Mouse (Mus musculus) heart, adult 11 months (tissue): ENCODE results near the gene Pdcd6ip.
A peak's percentile ranks its signal among the peaks of the same experiment; 100 is the strongest.

Experiments
- DNase-seq: peaks from one replicate; pipeline ENCODE4 v3.0.0; 2022

Gene Pdcd6ip

GRCm38 (mm10) chr9:113701441-113702160 is 6.5 kb downstream of the Pdcd6ip start:
- peak; percentile 60 for DNase-seq

GRCm38 (mm10) chr9:113687461-113687860 is 20.6 kb downstream of the Pdcd6ip start:
- DNase-seq: peak; percentile 57

GRCm38 (mm10) chr9:113673721-113674120 is 34.3 kb downstream of the Pdcd6ip start:
- peak; percentile 16 for DNase-seq

GRCm38 (mm10) chr9:113672352-113672751 is 35.7 kb downstream of the Pdcd6ip start:
- DNase-seq: peak; percentile 68

GRCm38 (mm10) chr9:113670857-113671106 is 37.3 kb downstream of the Pdcd6ip start:
- DNase-seq: no peak

- peak; percentile 71 for DNase-seq
These were observed 37.8 kb downstream of the Pdcd6ip start for GRCm38 (mm10) chr9:113670105-113670856.

- DNase-seq: peak; percentile 13
These were observed 44.6 kb downstream of the Pdcd6ip start for GRCm38 (mm10) chr9:113663476-113663875.

- no peak for DNase-seq
These were observed 50.2 kb downstream of the Pdcd6ip start for GRCm38 (mm10) chr9:113657837-113658236.

GRCm38 (mm10) chr9:113653571-113653970 is 54.5 kb downstream of the Pdcd6ip start:
- DNase-seq: peak; percentile 22

GRCm38 (mm10) chr9:113650787-113651186 is 57.3 kb downstream of the Pdcd6ip start:
- DNase-seq: peak; percentile 63

- peak; percentile 39 for DNase-seq
These were observed 58.8 kb downstream of the Pdcd6ip start for GRCm38 (mm10) chr9:113649211-113649610.

GRCm38 (mm10) chr9:113645837-113646169 is 62.3 kb downstream of the Pdcd6ip start:
- DNase-seq: no peak

GRCm38 (mm10) chr9:113645153-113645836 is 62.8 kb downstream of the Pdcd6ip start:
- no peak for DNase-seq

- no peak for DNase-seq
These were observed 63.4 kb downstream of the Pdcd6ip start for GRCm38 (mm10) chr9:113644701-113645100.

- no peak for DNase-seq
These were observed 64.0 kb downstream of the Pdcd6ip start for GRCm38 (mm10) chr9:113644076-113644475.

- DNase-seq: no peak
These were observed 64.4 kb downstream of the Pdcd6ip start for GRCm38 (mm10) chr9:113643669-113644068.

- no peak for DNase-seq
These were observed 73.1 kb downstream of the Pdcd6ip start for GRCm38 (mm10) chr9:113634986-113635385.

- no peak for DNase-seq
These were observed 74.8 kb downstream of the Pdcd6ip start for GRCm38 (mm10) chr9:113633168-113633744.

- peak; percentile 72 for DNase-seq
These were observed 75.6 kb downstream of the Pdcd6ip start for GRCm38 (mm10) chr9:113632350-113633043.

GRCm38 (mm10) chr9:113629632-113630031 is 78.4 kb downstream of the Pdcd6ip start:
- DNase-seq: no peak

- DNase-seq: no peak
These were observed 78.9 kb downstream of the Pdcd6ip start for GRCm38 (mm10) chr9:113629191-113629590.

- DNase-seq: no peak
These were observed 79.3 kb downstream of the Pdcd6ip start for GRCm38 (mm10) chr9:113628780-113629179.

GRCm38 (mm10) chr9:113626730-113627129 is 81.3 kb downstream of the Pdcd6ip start:
- DNase-seq: no peak
